Mouse (Mus musculus): ENCODE measurements around the gene Ern1. TPM values are rescaled to one million over a fixed set of nuclear protein-coding genes. Genes with fewer than 3 reads are reported as not detected.
"Not testable (repeated sequence)": the region's sequence is repeated elsewhere in the genome, so short reads cannot be mapped to it uniquely, and the experiment has no call there.

Ern1 gene
- total RNA-seq, 1 experiment from 2014 or later, result 82.3 TPM

DNA sequence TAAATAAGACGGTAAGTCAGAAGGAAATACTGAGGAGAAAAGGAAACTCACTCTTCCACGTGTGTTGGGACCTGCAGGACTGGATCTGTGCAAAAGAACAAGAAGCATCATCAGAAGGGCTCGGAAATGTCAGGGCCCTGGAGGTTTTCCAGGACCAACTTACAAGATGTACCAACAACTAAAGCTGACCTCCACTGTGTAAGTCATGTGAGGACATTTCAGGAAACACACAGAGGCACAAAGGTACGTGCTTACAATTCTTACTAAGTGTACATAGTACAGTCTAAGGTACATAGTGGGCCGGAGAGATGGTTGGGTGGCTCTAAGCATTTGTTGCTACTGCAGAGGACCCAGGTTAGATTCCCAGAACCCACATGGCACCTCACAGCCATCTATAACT, 50.6 kb downstream of the Ern1 start:
- DNase-seq, result peak; percentile 81

DNA sequence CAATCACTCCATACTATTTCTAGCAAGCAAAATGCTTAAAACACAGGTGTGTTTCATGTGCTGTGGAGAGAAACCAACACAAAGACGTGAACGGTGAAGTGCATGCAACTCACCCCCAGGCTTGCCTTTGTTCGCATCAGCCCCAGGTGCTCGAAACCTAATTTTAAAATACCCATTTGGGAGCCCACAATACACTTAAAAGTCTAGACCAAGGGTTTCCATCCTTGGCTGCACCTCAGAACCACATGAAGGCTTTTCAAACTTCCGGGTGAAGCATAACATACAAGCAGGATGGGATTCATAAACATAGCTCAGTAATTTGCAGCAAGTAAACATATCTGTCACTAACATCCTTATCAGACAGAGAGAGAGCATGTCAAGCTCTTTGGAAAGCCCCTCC, 57.3 kb downstream of the Ern1 start:
- DNase-seq, result no peak

DNA sequence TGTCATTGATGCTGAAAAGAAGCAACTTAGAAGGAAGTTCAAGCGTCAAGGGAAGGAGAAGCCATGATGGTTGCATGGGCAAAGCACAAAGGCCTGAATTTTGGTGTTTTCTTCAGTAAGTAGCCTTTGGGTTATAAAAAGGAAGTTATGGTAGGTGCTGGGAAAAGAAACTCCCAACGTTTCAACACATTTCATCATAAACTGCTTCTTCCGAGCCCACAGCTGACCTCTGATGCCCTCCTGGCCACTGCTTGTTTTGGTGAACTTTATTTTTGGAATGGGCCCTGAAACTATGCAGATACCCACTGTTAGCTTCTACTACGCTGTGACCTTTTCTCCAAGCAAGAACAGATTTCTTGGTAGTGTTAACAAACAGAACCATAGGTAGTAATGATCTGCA, 58.0 kb downstream of the Ern1 start:
- no peak for DNase-seq

DNA sequence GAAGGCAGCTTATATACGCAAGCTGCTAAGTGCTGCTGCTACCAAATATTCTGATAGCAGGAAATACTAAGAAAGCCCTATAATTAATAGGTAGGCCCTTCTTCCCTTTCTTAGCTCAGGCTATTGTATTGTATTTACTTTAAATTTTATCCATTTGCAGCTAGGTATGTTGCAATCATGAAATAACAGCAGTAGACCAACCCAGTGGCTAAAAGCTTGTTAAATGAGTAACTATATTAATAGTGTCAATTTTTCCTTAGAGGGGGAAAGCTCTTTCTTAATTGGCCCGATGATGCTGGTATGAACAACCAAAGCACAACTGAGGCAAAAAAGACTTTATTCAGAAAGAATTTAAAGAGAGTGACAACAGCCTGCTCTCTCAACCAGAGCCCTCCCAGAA, 59.1 kb downstream of the Ern1 start:
- no peak for DNase-seq

GRCm38 (mm10) chr11:106428106-106428505, 59.5 kb downstream of the Ern1 start:
- no peak for DNase-seq

DNA sequence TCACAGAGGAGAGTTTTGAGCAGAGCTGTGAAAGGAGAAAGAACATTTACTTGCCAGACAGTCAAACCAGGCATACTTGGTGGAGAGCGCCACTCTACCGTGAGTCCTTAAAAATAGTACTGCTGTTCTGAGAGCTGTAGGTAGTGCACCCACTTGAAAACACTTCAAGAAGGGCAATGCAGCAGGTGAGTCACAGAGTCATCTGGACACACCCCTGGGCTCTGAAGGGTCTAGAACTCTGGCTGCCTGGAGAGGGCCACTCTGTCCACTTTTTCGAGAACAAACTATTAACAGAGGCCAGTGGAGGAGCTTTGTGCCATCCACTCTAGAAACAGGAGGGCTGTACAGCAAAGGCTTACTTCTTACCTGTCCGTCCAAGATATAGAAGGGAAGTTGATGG, 61.2 kb downstream of the Ern1 start:
- no peak for DNase-seq

DNA sequence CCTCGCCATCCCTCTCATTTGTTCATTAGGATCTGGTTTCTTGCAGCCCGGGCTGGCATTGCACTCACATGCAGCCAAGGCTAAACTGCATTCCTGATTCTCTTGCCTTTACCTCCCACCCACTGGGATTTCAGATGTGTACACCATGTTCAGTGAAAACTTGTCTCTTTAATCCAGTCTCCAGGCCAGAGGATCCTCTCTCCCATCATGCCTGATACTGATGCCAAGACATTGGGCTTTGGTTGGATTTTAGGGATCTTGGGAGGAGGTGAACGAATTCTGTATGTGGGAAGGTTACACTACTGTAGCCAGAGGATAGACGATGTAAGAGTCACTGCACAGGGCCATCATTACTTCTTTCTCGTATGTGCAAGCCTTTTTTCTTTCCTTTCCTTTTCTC, 62.5 kb downstream of the Ern1 start:
- no peak for DNase-seq

GRCm38 (mm10) chr11:106419262-106420102, 68.2 kb downstream of the Ern1 start:
- no peak for DNase-seq

DNA sequence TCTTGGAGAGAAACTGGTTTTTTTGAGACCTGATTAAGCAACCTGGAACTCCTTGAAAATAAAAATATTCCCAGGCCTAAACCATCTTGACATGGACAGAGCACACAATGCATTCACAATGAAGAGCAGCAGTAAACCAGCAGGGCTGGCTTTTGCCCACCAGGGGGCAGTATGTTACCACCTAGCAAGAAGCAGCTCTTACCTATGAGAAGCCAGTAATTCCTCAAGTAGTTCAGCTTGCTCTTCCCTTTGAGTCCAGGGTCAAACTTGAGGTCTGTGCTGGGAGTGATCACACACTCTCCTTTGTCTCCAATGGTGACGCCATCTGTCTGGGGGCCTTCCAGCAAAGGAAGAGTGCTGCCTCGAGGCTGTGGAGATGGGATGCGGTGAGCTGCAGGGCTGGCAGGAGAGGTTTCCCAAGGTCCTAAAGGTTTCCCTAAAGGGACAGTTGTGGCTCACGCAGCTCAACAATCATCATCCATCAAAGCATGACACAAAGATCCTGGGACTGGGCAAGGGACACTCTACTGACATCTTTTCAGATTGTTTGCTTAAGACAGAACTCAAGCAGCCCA, 68.9 kb downstream of the Ern1 start:
- peak; percentile 91 for DNase-seq

GRCm38 (mm10) chr11:106417860-106418259, 69.8 kb downstream of the Ern1 start:
- no peak for DNase-seq

DNA sequence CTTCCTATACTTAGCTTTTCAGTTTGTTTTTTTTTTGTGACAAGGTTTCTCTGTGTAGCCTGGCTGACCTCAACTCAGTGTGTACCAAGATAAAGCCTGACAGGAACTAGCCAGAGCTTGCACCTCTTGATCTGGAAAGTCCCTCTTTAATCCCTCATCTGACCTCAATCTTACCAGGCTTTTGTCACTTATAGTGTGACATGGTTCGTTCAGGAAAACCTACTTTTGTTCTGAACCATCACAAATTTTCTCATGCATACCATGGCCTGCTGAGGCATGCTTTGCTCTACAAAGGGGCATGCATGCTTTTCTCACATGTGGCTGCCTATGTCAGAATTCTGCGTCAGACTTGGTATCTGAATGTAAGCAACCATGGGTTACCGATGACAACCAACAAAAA, 71.3 kb downstream of the Ern1 start:
- no peak for DNase-seq

GRCm38 (mm10) chr11:106412641-106413360, 74.9 kb downstream of the Ern1 start:
- DNase-seq, result no peak

- DNase-seq, result no peak
Measured at GRCm38 (mm10) chr11:106411157-106411556, 76.5 kb downstream of the Ern1 start.

GRCm38 (mm10) chr11:106410507-106410906, 77.1 kb downstream of the Ern1 start:
- no peak for DNase-seq

GRCm38 (mm10) chr11:106410011-106410410, 77.6 kb downstream of the Ern1 start:
- peak; percentile 65 for DNase-seq

- no peak for DNase-seq
Measured at GRCm38 (mm10) chr11:106398481-106398880, 89.2 kb downstream of the Ern1 start.

- DNase-seq, result peak; percentile 51
Measured at GRCm38 (mm10) chr11:106397656-106398055, 90.0 kb downstream of the Ern1 start.

GRCm38 (mm10) chr11:106394055-106394454, 93.6 kb downstream of the Ern1 start:
- not testable (repeated sequence) for DNase-seq

DNA sequence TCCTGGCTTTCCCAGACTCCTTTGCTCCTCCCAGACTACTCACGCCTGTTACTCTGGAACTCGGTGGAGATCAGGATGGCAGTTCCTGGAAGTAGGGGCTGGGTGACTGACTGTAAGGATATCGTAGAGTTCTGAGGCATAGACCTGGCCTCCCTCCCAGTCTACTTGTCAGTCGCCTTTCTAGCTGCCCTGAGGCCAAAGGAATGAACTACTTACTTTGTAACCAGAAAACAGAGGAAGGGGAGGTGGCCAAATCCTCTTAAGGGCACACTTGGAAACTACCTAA, 94.4 kb downstream of the Ern1 start:
- no peak for DNase-seq

DNA sequence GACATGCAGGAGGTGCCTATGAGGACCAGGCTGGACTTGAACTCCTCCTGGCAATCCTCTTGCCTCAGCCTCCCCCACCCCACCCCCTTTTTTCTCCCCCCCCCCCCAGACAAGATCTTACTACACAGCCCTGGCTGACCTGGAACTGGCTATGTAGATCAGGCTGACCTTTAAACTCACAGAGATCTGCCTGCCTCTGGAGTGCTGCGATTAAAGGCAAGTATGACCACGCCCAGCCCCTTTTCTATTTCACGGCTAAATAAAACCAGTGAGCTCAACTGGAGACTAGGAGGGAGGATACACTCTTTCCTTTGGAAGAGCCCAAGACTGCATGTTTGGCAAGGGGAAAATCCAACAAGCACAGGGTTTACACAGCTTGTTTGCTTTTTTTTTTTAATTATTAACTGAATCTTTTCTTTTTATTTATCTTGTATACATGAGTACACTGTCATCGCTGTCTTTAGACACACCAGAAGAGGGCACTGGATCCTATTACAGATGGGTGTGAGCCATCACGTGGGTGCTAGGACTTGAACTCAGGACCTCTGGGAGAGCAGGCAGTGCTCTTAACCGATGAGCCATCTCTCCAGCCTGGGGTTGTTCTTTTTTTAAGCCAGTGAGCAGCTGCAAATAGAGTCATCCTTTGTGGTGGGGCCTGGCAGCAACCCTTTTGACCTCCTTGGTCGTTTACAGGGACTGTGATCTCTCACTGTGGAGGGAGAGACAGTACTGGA, 94.9 kb downstream of the Ern1 start:
- no peak for DNase-seq

DNA sequence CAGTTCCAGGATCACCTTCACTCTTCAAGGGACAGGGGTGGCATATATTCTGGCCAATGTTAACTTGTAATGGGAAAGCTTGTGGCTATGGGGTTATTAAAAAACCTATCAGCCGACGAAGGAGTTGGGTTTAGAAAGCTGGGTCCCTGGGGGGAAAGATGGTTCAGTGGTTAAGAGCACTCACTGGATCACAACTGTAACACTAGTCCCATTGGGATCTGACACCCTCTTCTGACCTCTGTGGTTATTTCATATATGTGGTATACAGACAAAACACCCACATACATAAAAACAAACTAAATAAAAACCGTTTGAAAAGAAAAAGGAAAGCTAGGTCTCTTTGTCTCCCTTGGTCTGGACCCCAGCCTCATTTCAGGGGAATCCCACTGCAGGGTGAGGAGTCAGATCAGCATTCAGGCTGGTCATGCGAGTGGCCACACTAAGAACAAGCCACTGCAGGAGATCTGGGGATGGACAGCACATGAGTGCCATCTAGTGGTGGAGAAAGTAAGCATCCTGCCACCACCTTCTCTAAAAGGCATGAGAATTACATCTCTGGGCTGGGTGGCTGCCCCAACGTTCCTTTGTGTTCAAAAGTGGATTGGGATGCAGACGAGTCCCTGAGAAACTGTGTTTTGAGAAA, 96.0 kb downstream of the Ern1 start:
- DNase-seq, result peak; percentile 79

- no peak for DNase-seq
Measured at GRCm38 (mm10) chr11:106390757-106391156, 96.9 kb downstream of the Ern1 start.
